Mouse (Mus musculus) bone marrow macrophage, adult 2 months (primary cell): ENCODE results near the gene Dlg4.

Experiments
- CTCF ChIP-seq: IDR thresholded peaks from 2 replicates; pipeline ENCODE4 v1.5.1; 2012; ENCODE audit warnings: low read depth, mild to moderate bottlenecking, low read length, moderate library complexity
- POLR2A ChIP-seq: IDR thresholded peaks from 2 replicates; pipeline ENCODE4 v1.6.1; 2012; ENCODE audit warnings: mild to moderate bottlenecking, low read depth, low read length, borderline replicate concordance

DNA sequence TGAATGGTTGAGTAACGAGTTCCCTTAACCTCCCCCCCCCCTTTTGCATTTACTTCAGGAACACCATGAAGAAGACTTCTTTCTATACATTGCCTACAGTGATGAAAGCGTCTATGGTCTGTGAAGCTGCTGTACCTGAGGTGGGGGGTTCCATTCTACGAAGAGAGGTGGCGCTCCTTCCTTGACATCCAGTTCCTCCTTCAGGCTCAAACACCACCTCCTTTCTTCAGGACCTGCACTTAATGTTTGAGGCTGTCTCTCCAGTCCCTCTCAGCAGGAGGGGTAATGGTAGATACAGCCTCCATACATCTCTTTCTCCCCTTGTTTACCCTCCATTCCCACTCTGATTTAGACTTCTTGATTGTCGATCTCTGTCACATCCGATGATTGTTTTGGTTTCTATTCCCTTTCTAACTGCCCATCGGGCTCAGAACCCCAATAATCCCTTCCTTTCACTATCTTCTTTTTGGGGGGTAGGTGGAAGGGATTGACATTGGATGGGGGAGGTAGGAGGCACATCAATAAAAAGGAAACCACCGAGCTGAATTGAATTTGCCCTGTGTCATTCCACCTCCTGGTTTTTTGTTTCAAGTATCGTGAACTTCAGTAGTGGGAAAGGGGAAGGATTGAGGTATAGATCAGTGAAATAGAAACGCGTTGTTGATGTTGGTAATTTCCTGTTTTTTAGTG is 22.2 kb upstream of the Dlg4 start:
- TF ChIP-seq CTCF (no peak), POLR2A (no peak)
